Mouse (Mus musculus): ENCODE data around the gene Acaca.

The Acaca gene

DNA sequence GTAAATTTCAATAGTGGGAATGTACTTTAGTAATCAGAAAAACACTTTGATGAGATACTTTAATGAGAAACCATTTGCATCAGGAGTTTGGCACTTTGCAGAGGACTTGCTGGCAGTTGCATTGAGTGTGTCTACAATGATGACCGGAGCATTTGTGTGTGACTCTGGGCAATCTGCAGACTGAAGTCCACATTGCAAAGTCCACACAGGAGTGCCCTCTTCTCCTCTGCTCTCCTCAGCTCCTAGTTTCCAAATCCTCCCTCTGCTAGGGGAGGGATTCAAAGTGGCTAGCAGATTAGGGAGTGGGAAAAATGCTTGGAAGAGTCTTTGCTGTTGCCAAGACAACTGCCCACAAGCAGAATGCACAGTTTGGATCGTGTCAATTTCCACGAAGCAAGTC lies 16.6 kb downstream of the Acaca start:
- DNase-seq (ENCODE audit: low spot score in 2 of 2): no peak

DNA sequence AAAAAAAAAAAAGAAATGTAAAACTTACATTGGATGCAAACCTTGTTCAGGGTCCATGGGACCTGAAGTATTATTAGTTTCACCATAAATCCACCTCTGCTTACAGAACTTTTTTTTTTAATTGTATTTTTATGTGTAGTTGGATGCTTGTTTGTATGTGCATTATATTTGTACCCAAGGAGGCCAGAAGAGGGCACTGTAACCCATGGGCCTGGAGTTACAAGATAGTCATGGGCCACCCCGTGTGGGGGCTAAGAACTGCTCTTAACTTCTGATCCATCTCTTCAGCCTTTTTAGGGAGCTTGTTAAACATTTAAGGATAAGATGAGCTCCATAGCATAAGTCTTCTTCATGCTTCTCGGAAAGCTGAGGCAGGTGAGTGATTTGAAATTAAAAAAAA lies 21.4 kb downstream of the Acaca start:
- DNase-seq (ENCODE audit: low spot score in 2 of 2): no peak

DNA sequence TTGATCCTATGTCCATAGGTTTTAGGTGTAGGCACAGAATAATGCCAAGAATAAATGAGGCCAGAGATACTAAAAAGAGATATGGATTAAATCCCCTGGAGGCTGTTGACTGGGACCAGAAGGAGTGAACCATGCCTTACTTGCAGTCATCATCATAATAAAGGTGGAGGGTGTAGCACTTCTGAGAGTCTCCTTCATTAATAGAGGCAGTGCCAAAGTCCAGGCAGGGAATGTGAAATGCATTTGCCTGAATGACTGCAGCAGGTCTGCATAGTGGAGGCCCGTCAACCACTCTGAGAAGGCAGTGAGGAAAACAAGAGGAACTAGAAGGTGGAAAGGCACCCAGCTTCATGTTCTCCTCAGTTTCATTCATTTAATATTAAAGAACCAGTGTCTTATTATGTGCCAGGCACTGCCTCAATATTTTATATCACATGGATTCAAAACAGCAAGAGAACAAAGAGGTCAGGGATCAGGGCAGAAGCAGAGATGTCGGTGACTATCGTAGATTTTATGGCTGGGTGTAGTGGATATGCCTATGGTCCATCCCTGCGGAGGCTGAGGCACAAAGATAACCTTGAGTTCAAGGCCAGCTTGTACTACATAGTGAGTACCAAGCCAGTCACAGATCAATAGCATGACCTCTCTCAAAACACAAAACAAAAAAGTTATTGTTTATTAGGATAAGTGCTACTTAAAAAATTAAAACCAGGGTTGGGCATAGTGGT lies 27.2 kb downstream of the Acaca start:
- no peak for DNase-seq (ENCODE audit: low spot score in 2 of 2)

DNA sequence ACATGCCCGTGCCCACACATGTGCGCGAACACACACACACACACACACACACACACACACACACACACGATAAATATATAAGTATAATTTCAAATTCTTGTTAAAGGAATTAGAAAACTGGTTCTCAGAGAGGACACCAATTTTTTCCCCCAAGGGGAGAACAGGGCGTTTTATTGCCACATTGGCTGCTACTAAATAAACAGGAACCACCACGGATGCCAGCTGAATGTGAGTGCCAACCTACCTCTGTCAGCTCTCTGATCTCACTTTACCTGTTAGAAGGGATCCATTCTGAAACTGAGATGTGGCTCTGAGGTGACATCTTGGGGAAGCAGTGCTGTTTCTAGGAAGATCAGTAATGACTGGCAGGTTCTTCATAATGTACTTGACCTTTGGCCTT lies 34.7 kb downstream of the Acaca start:
- DNase-seq (ENCODE audit: low spot score in 2 of 2): no peak

DNA sequence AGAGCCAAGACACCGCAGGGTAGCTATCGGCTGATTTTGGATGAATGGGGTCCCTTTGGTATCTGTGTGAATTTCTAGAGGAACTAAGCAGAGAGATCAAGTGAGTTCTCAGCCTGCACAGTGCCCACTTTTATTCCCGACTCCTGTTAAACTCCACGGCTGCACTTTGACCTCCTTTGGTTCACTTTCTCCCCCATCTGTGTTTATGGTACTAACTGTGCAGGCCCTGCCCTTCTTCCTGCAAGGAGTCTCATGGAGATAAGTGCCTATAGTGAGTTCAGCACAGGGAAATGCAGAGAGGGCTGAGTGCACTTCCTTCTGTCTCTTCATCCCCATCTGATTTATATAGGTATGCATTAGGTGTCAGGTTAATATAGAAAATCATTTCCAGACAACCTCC lies 35.1 kb downstream of the Acaca start:
- no peak for DNase-seq (ENCODE audit: low spot score in 2 of 2)

DNA sequence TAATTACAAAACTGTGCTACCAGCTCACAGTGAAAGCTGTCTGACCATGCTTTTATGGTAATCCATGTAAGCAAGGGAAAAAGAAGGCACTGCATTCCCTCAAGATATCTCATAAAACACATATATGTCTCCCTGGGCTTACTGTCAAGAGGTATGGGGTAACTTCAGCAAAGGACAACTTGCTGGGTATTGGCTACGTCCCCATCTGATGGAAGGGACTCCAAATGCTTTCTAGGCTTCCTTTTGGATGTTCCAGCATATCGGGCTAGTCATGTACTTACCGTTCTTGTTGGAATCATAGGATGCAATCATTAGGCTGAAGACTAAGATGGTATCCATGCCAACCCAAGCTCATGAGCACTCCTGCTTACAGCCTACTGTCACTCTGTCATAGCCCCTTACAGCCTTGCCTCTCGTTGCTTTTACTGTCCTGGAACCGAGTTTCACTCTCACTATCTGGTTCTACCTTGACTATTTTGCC lies 37.6 kb downstream of the Acaca start, which contains the start of gene Gm11437:
Gm11437 (minus strand) TSS at position 431 of the 481 bp plus-strand sequence.
- DNase-seq (ENCODE audit: low spot score in 2 of 2): no peak

DNA sequence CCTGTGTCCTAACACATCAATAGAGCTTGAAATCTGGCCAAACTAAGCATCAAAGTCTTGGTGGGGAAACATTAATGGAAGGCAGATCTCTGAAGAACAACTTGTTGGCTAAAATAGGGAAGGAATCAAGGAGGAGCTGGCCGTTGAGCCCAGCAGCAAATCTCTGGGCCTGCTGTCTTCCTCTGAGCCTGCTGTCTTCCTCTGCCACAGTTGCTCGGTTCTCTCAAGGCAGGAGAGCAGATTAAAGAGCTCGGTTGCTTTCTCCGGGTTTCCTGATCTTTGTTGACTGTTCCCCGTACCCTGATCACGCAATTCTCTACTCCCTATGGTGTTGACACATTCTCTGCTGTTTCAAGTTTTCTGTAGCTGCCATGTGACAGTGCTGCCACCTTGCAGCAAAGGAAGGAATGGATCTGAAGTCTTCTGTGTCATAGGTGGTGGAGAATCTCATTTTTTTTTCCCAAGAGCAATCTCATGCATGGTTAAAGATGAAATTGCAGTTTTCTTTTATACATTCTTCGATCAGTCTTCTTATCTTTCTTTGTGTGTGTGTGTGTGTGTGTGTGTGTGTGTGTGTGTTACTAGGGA lies 39.3 kb downstream of the Acaca start:
- DNase-seq (ENCODE audit: low spot score in 2 of 2): peak; percentile 23 to 47

DNA sequence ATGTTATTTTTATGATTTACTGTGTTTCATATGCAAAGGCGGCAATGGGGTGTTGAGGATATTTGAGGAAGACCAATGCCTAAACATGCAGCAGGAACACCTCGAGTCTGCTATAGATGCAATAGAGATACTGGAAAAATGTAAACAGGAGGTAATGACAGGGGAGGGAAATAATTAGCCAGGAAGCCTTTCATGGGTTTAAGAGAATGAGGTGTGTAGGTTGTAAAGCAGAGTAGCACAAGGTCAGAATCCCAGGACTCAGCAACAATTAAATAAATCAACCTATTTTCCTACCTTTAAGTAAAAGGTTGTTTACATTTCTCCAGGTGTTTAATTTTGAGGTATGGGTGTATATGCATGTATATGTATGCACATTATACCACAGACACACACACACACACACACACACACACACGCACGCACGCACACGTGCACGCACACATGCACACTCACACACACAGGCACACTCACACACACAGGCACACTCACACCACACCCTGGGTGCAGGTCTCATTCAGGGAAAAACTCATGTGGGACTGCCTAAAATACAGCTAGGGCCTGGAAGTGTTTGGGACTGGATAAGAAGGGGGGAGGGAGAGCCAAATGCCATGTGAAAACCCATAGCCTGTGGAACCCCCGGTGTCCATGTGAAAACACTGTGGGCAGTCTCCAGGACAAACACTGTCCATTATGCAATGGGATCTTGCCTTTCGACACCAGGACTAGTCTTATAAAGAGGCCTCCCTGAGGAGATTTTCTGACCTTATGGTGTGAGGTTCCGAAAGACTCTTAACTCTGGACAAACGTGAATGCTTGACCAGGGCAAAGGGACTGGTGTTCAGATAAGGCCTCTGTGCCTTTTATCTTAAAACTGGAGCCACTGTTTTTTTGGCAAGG lies 43.3 kb downstream of the Acaca start:
- DNase-seq (ENCODE audit: low spot score in 2 of 2): no peak

DNA sequence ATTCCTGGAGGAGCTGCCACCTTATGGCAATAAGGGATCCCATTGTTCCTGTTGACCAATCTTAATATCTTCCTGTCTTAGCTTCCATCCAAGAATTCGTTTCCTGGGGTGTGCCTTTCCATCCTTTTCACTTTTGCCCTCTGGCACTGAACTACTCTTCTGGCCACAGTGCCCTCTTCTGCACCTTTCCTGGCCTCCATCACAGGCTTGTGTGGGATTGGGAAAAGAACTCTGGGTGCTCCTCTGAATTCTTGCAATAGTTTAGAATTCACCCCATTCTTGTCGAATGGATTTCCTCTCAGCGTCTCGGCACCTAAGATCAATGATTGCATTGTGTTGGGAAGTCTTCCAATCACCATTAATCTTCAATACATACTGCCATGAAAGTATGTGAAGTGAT lies 49.1 kb downstream of the Acaca start:
- DNase-seq (ENCODE audit: low spot score in 2 of 2): no peak

DNA sequence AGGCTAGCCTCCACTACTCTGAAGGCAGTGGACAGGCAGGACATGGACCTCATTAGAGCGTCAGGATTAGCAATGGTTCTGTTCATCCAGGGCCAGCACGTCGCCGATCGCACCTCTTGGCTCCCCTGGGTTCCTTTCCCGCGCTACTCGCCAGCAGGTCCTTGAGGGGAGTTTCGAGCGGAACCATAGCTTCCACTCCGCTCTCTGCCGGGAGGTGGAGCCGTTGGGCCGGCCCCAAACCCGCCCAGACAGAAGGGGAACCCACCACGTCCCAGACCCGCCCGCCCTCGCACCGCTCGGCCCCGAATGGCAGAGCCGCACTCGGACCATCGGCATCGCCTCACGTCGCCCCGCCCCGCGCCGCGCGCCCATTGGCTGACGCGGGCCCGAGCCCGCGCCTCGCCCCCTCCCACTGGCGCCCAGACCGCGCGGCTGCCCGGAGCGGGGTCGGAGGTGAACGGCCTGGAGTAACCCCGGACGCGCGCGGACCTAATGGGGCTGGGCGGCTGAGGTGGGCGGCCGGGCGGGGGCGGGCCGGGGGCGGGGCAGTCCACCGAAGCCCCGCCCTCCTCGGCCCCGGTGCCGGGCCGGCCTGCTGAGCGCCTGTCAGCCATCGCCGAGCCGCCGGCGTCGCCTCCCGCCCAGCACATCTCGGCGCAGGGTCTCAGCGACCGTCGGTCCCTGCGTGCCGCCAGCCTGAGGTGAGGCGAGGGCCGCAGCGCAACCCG lies 49.9 kb downstream of the Acaca start:
- peak; percentile 89 for DNase-seq (ENCODE audit: low spot score in 2 of 2)

DNA sequence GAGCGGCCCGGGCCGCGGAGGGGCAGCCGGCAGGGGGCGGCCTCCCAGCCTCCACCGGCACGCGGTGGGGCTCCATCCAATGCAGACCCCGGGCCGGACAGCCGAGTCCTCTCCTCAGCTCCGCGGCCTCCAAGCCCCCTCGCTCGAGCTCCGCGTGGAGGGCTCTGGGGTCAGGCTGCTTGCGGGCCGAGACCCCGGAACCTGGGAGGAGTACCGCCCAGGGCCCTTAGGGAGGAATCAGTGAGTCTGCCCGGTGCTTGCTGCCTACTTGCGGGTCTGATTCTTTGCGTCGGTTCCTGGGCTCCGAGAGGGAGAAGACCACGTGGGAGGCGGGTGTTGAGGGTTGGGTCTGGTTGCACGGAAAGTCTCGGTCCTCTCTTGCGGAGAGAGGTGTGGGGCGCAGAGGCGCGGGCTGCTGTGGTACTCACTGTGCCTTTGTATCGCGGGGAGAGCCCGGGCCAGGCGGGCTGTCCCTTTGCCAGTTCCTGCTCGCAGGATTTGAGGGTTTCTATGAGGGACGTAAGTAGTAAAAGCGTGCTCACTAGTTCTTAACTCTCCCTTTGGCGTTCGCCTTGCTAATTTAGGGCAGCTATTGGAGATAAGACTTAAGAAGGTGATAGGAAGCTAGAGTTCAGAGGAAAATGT lies 50.6 kb downstream of the Acaca start:
- peak; percentile 67 for DNase-seq (ENCODE audit: low spot score in 2 of 2)

DNA sequence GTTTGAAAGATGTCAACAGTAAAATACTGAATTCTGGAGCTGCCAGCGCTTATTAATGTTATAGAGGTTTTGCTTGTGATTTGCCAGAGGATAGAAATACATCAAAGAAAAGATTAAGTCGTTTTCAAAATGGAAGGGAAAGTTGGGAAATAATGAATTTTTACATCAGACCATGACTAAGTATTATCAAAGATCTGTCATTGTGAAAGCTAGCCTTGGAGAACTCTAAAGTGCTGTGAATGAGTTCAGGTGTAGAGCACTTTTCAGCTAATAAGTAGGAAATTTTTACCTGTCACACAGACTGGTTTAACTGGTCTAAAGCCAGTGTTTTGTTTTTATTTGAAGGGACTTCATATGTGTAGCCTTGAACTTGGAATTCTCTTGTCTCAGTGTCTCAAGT lies 51.8 kb downstream of the Acaca start:
- DNase-seq (ENCODE audit: low spot score in 2 of 2): no peak

DNA sequence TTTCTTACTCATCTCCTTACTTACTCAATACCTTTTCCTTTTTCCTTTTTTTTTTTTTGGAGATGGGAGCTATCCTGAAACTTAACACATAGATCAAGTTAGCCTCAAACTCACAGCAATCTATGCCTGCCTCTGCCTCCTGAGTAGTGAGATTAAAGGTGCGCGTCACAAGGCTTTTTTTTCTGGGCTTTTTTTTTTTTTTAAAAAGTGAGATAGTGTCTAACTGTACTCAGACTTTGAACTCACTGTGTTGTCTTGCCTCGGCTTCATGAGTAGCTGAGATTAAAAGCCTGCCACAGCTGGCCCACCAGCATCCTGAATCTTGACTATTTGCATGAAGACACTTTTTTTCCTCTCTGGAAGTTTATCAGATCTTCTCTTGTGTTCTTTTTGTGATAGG lies 59.1 kb downstream of the Acaca start:
- DNase-seq (ENCODE audit: low spot score in 2 of 2): no peak

DNA sequence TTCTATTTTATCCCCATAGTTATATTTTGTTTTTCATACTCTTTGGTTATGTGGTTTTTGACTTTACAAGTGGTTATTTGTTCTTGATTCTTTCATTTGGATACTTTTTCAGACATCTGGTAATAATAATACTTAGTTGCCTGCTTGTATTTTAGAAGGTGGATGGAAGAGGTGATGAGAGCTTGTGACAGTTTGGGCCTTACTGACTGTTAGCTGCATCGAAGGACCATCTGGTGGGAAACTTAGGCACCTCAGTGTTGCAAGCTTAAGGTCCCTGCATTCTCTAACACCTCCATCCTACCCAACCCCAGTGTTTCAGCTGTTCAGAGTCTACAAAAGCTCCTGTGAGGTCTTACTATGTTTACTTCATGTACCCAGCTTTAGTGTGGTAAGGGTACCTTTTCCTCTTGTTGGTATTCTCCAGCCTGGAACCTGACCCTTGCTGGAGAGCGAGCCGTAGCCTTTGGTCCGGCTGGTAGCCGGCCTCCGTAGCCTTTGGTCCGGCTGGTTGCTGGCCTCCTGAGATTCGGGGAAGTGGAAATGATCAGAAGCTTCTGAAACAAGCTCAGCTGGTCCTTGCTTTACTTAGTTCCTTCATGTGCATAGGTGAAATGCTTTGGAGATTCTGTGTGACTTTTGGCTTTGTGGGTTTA lies 61.2 kb downstream of the Acaca start:
- DNase-seq (ENCODE audit: low spot score in 2 of 2): no peak

DNA sequence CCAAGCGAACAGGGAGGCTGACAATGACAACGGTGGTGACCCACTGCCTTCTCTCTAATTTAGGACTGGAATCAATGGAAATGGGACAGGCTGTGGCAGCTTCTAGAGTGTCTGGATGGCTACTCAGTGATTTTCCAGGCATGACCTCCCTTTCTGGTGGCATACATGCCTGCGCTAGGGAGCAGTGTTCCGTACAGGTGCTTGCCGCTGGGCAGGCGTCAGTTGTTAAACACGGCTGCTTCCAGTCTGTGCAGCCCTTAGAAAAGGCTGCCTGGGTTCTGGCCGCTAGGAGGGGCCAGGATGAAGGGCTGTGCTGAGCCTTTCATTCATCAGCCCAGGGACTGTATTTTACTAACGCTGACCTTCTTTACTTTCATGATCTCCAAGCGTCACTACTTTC lies 63.8 kb downstream of the Acaca start:
- DNase-seq (ENCODE audit: low spot score in 2 of 2): no peak

DNA sequence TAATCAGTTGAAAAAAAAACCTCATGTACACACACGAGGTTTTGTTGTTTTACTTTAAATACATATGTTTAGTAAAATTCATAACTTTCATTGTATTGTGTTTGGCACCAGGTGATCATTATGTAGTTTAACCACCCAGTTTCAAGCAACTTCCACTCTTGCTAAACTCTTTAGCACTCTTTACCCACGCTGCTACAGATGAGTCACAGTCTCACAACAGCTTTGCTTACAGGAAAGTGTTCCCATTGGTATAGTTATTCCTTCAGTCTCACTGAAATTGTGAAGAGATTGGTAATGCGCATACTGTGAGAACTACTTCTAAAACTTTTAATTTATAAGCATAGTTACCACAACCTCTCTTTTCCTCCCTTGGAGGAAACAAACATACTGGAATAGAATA lies 65.3 kb downstream of the Acaca start:
- DNase-seq (ENCODE audit: low spot score in 2 of 2): no peak

DNA sequence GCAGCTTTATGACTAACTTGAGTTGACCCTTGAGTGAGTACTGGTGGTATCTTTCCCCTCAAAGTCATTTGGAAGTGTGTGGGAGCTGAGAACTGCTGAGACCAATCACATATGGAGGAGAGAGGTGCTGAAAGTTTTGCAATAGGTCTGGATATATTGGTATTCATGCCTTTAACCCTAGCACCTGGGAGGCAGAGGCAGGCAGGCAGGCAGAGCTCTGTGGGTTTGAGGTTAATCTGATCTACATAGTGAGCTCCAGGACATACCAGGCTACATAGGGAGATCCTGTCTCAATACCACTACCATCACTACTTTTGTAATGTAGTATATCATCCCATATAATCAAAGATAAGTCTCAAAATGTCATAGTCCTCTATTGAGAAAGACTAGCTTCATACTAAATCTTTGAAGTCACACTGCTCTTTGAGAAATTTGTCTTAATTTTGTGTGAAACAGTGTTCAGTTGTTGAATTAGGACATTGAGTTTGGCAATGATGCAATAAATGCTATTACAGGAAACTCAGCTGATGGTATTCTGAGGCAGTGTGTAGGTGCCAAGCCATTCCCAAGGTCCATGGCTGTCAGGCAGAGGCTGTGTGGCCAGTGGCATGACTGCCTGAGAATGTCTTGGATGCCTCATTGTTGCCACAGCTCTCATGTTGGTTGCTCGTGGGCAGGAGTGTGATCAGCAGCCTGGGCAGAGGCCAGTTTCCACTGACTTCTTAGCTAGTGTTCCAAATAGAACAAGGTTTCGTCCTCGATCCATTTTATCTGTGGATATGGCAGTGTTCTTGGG lies 68.3 kb downstream of the Acaca start:
- DNase-seq (ENCODE audit: low spot score in 2 of 2): no peak

DNA sequence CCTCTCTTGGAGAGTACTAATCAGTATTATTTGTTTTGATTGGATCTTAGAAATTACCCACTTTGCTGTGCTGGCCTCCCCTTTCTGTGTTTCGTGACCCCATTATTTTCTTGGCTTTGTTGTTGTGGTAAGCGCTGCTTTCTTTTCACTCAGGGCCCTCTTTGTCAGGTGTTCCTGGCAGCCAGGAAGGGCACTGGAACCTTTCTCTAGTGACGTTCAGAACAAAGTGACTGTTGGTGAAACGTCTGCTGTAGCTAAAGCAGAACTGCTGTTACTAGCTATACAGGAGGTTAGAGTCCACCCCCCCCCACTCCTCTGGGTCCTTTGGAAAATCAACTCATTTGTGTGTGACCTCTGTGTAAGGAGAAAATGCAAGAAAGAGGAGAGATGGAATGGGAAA lies 76.3 kb downstream of the Acaca start:
- DNase-seq (ENCODE audit: low spot score in 2 of 2): no peak

DNA sequence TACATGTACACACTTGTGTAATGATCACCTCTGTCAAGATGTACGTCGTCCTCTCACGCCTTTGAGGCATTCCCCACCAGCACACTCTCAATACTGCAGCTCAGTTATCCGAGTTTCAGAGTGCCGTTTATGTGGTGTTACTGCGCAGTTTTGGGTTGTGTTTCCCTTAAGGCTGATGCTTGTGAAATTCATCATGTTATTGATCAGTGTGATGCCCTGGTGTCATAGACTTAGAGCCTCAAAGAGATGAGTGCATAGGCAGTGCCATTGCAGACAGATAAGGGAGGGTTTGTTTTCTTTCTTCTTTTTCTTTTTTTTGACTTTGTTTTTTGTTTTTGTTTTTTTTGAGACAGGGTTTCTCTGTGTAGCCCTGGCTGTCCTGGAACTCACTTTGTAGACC lies 81.4 kb downstream of the Acaca start:
- no peak for DNase-seq (ENCODE audit: low spot score in 2 of 2)

DNA sequence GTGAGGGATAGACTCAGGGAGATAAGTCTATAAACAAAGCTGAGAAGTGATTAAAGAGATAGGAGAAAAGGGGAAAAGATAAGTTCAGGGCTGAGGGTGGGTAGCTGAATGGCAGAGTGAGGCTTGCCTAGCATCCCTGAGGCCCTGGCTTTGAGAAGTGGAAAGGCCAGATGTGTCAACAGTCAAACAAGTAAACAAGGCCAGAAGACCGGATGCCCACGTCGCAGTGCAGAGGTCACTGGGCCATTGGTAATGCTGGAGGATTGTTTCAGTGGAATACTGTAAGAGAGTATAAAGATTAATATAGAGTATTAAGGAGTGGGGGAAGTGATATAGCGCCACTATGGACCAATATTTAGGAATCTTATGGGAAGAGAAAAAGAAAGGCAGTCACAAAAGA lies 89.5 kb downstream of the Acaca start:
- DNase-seq (ENCODE audit: low spot score in 2 of 2): no peak

All from frontal cortex, postnatal 14 days (tissue).